Mouse (Mus musculus): ENCODE measurements around the gene Prr22.

Gene Prr22

GRCm38 (mm10) chr17:56805784-56806183, 35.7 kb downstream of the Prr22 start:
- DNase-seq (ENCODE audit: low read depth in 2 of 2, low spot score in 2 of 2): no peak

DNA sequence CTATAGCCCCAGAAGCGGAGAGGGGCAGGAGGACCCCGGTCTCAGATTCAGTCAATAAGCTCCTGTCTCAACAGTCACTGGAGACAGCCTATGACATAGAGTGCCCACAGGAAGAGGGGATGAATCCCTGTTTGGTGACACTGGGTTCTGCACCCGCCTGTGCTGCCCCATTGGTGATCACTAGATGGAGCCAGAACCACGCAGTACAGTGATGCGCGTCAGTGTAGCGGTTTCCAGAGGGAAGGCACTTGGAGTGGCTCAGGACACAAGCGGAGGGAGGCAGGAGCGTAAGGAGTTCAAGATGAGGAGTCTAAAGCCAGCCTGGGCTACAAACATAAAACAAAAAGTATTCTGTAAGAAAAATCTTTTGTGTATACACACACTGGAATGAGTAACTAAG, 38.5 kb downstream of the Prr22 start:
- DNase-seq (ENCODE audit: low read depth in 2 of 2, low spot score in 2 of 2): peak; percentile 37 to 57

- DNase-seq (ENCODE audit: low read depth in 2 of 2, low spot score in 2 of 2): no peak
These were observed 40.2 kb downstream of the Prr22 start for GRCm38 (mm10) chr17:56810245-56810644.

DNA sequence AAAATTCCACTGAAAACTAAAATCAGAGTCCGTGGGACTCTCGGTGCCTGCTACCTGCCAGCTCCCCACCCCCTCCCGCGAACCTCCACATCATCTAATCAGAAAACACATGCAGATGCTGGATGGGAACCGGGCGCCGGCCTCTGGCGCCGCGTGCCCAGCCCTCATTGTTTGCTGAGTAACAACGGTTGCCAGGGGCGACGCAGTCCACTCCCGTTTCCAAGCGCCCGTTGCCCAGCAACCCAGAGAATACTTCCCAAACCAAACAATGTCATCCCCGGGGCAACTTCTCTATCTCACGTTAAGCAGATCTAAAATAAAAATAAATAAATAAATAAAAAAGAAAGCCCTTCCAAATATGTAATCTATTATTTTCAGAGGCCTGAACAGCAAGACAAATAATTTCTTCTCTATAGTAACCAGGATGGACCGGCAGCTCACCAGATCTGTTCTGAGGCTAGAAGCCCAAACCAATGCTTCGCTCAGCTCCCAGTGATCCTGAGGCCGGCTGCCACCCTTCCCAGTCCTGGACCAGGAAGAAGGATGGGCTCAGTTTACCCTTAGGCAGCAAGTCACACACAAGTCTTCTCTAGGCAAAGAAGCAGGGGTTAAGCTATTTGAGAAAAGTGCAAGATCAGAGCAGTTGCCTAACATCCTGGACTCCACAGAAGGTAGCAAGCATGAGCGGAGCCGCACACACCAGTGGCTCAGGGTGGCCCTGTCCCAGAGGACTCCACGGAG, 44.4 kb downstream of the Prr22 start:
- DNase-seq (ENCODE audit: low read depth in 2 of 2, low spot score in 2 of 2): no peak

GRCm38 (mm10) chr17:56815057-56815345, 45.0 kb downstream of the Prr22 start:
- DNase-seq (ENCODE audit: low read depth in 2 of 2, low spot score in 2 of 2): no peak

- no peak for DNase-seq (ENCODE audit: low read depth in 2 of 2, low spot score in 2 of 2)
These were observed 48.1 kb downstream of the Prr22 start for GRCm38 (mm10) chr17:56818067-56818636.

GRCm38 (mm10) chr17:56819032-56819545, 49.0 kb downstream of the Prr22 start:
- DNase-seq (ENCODE audit: low read depth in 2 of 2, low spot score in 2 of 2): no peak

- DNase-seq (ENCODE audit: low read depth in 2 of 2, low spot score in 2 of 2): peak; percentile 65 to 67
These were observed 49.7 kb downstream of the Prr22 start for GRCm38 (mm10) chr17:56819694-56820111.

Data from CD8-positive naive resting alpha-beta T cell, adult 2 months (primary cell).